Mouse (Mus musculus): Measurements from ENCODE around the gene Eef2kmt.

The Eef2kmt gene

GRCm38 (mm10) chr16:5255779-5256496 lies at the start of gene Eef2kmt:
Eef2kmt (minus strand) TSS chr16:5255983.
- in situ Hi-C loops (cut with MboI; ENCODE audit: unreplicated experiment in 2 of 2) = loop anchor here in 1 of 2 experiments (25.0 kb wide), 1 partner anchor 1519 kb away; the partner anchor contains the start of gene Zfp263

- in situ Hi-C loops (cut with MboI; ENCODE audit: unreplicated experiment in 2 of 2) = no loop called here
These were observed 39.5 kb upstream of the Eef2kmt start for GRCm38 (mm10) chr16:5295238-5295637.

- in situ Hi-C loops (cut with MboI; ENCODE audit: unreplicated experiment in 2 of 2) = no loop called here
These were observed 29.6 kb upstream of the Eef2kmt start for GRCm38 (mm10) chr16:5285376-5285775.

- in situ Hi-C loops (cut with MboI; ENCODE audit: unreplicated experiment in 2 of 2) = no loop called here
These were observed 26.9 kb upstream of the Eef2kmt start for GRCm38 (mm10) chr16:5282686-5283085.

- in situ Hi-C loops (cut with MboI; ENCODE audit: unreplicated experiment in 2 of 2) = no loop called here
These were observed 23.9 kb upstream of the Eef2kmt start for GRCm38 (mm10) chr16:5279571-5280222.

- in situ Hi-C loops (cut with MboI; ENCODE audit: unreplicated experiment in 2 of 2) = loop anchor here in 1 of 2 experiments (25.0 kb wide), 1 partner anchor 1535 kb away; the partner anchor contains the start of gene Zfp263
These were observed 16.6 kb upstream of the Eef2kmt start for GRCm38 (mm10) chr16:5272371-5272770.

- in situ Hi-C loops (cut with MboI; ENCODE audit: unreplicated experiment in 2 of 2) = loop anchor here in 1 of 2 experiments (25.0 kb wide), 1 partner anchor 1534 kb away; the partner anchor contains the start of gene Zfp263
These were observed 15.7 kb upstream of the Eef2kmt start for GRCm38 (mm10) chr16:5271411-5272035.

- in situ Hi-C loops (cut with MboI; ENCODE audit: unreplicated experiment in 2 of 2) = loop anchor here in 1 of 2 experiments (25.0 kb wide), 1 partner anchor 1527 kb away; the partner anchor contains the start of gene Zfp263
These were observed 8.1 kb upstream of the Eef2kmt start for GRCm38 (mm10) chr16:5263926-5264325.

- in situ Hi-C loops (cut with MboI; ENCODE audit: unreplicated experiment in 2 of 2) = loop anchor here in 1 of 2 experiments (25.0 kb wide), 1 partner anchor 1526 kb away; the partner anchor contains the start of gene Zfp263
These were observed 7.4 kb upstream of the Eef2kmt start for GRCm38 (mm10) chr16:5263156-5263555.

- in situ Hi-C loops (cut with MboI; ENCODE audit: unreplicated experiment in 2 of 2) = loop anchor here in 1 of 2 experiments (25.0 kb wide), 1 partner anchor 1518 kb away; the partner anchor contains the start of gene Zfp263
These were observed 572 bp downstream of the Eef2kmt start for GRCm38 (mm10) chr16:5255081-5255740.

GRCm38 (mm10) chr16:5254346-5255025 lies 1.3 kb downstream of the Eef2kmt start:
- in situ Hi-C loops (cut with MboI; ENCODE audit: unreplicated experiment in 2 of 2) = loop anchor here in 1 of 2 experiments (25.0 kb wide), 1 partner anchor 1517 kb away; the partner anchor contains the start of gene Zfp263

GRCm38 (mm10) chr16:5252260-5252659 lies 3.5 kb downstream of the Eef2kmt start:
- in situ Hi-C loops (cut with MboI; ENCODE audit: unreplicated experiment in 2 of 2) = loop anchor here in 1 of 2 experiments (25.0 kb wide), 1 partner anchor 1515 kb away; the partner anchor contains the start of gene Zfp263

GRCm38 (mm10) chr16:5250891-5251290 lies 4.9 kb downstream of the Eef2kmt start:
- in situ Hi-C loops (cut with MboI; ENCODE audit: unreplicated experiment in 2 of 2) = loop anchor here in 1 of 2 experiments (25.0 kb wide), 1 partner anchor 1514 kb away; the partner anchor contains the start of gene Zfp263

GRCm38 (mm10) chr16:5244411-5244810 lies 11.4 kb downstream of the Eef2kmt start:
- in situ Hi-C loops (cut with MboI; ENCODE audit: unreplicated experiment in 2 of 2) = loop anchor here (5.0 kb wide), 2 partner anchors 37 to 42 kb away; partner anchors contain the start of gene Nagpa (in 1 of the 2)

- in situ Hi-C loops (cut with MboI; ENCODE audit: unreplicated experiment in 2 of 2) = loop anchor here (5.0 kb wide), 2 partner anchors 36 to 41 kb away; partner anchors contain the start of gene Nagpa (in 1 of the 2)
These were observed 12.9 kb downstream of the Eef2kmt start for GRCm38 (mm10) chr16:5242882-5243281.

- in situ Hi-C loops (cut with MboI; ENCODE audit: unreplicated experiment in 2 of 2) = loop anchor here (5.0 kb wide), 2 partner anchors 35 to 40 kb away; partner anchors contain the start of gene Nagpa (in 1 of the 2)
These were observed 13.4 kb downstream of the Eef2kmt start for GRCm38 (mm10) chr16:5242355-5242754.

GRCm38 (mm10) chr16:5233418-5234313 lies 22.1 kb downstream of the Eef2kmt start, which contains the start of gene Alg1:
Alg1 (plus strand) TSS chr16:5233621.
- in situ Hi-C loops (cut with MboI; ENCODE audit: unreplicated experiment in 2 of 2) = no loop called here

GRCm38 (mm10) chr16:5232982-5233381 lies 22.8 kb downstream of the Eef2kmt start:
- in situ Hi-C loops (cut with MboI; ENCODE audit: unreplicated experiment in 2 of 2) = no loop called here

All from v-Abl transformed pro-B cells (cell line).